Mouse (Mus musculus) right cerebral cortex, postnatal 14 days (tissue): ENCODE data around the gene Slc25a31.

ENCODE experiments used
- DNase-seq: peaks from one replicate; pipeline ENCODE4 v3.0.0; 2022

Gene Slc25a31

GRCm38 (mm10) chr3:40744024-40744835, 35.6 kb downstream of the Slc25a31 start, which contains the start of gene Hspa4l:
Gene Hspa4l (plus strand): TSS chr3:40744495.
- no peak for DNase-seq

- DNase-seq: peak; percentile 92
These were observed 36.4 kb downstream of the Slc25a31 start for GRCm38 (mm10) chr3:40744836-40745660.

GRCm38 (mm10) chr3:40745661-40746547, 37.2 kb downstream of the Slc25a31 start:
- no peak for DNase-seq

- DNase-seq: no peak
These were observed 52.1 kb downstream of the Slc25a31 start for GRCm38 (mm10) chr3:40760746-40761145.

- DNase-seq: no peak
These were observed 52.7 kb downstream of the Slc25a31 start for GRCm38 (mm10) chr3:40761312-40761711.
